8 mouse cellular contexts compared by ENCODE assay signal in genomic region chr19:5802787-5803040, GRCm38 (mm10). TPM values are rescaled to one million over a fixed set of nuclear protein-coding genes. Genes with fewer than 3 reads are reported as not detected.
A peak's percentile ranks its signal among the peaks of the same experiment; 100 is the strongest.
DNase-seq lines count a peak whose midpoint lies in the region; ATAC-seq and TF ChIP-seq lines count a peak whose summit lies in the region.

No protein-coding gene starts in this region.

- peaks cover 12% of the 10 kb centered on the region for H3K36me3 ChIP-seq in liver, adult 2 months (ENCODE audit: control insufficient read depth, insufficient read depth, low read length)
- H3K36me3 ChIP-seq in embryonic facial prominence, embryonic 13.5 days = peaks cover 9% of the 10 kb centered on the region
- no peaks in the 10 kb centered on the region for H3K36me3 ChIP-seq in intestine, embryonic 16.5 days (ENCODE audit: control insufficient read depth, insufficient read depth, low read length)
- H3K36me3 ChIP-seq in neural tube, embryonic 13.5 days = peaks cover 10% of the 10 kb centered on the region

- H3K4me1 ChIP-seq in liver, adult 2 months (ENCODE audit: control insufficient read depth, insufficient read depth, low read length) = peaks cover 8% of the 10 kb centered on the region
- H3K4me1 ChIP-seq in embryonic facial prominence, embryonic 13.5 days = peaks cover 34% of the 10 kb centered on the region
- peaks cover 34% of the 10 kb centered on the region for H3K4me1 ChIP-seq in intestine, embryonic 16.5 days (ENCODE audit: control insufficient read depth, insufficient read depth, low read length)
- H3K4me1 ChIP-seq in neural tube, embryonic 13.5 days (replicated peaks) = peaks cover 44% of the 10 kb centered on the region

- H3K27ac ChIP-seq in liver, adult 2 months (replicated peaks; ENCODE audit: insufficient read depth, low read depth, low read length) = peak overlapping the region; percentile 98
- peak overlapping the region; percentile 100 for H3K27ac ChIP-seq in embryonic facial prominence, embryonic 13.5 days
- H3K27ac ChIP-seq in intestine, embryonic 16.5 days (ENCODE audit: low read length) = peak overlapping the region; percentile 100
- H3K27ac ChIP-seq in neural tube, embryonic 13.5 days (replicated peaks) = peak overlapping the region; percentile 100

- TF ChIP-seq POLR2A in liver, adult 2 months (IDR thresholded peaks at IDR 0.05; ENCODE audit: extremely low read depth, insufficient read depth, low read length) = no peak

- H3K27me3 ChIP-seq in liver, adult 2 months (ENCODE audit: control insufficient read depth, insufficient read depth, low read length) = no peaks in the 10 kb centered on the region
- no peaks in the 10 kb centered on the region for H3K27me3 ChIP-seq in embryonic facial prominence, embryonic 13.5 days
- H3K27me3 ChIP-seq in intestine, embryonic 16.5 days (replicated peaks; ENCODE audit: control insufficient read depth, insufficient read depth, low read length) = no peaks in the 10 kb centered on the region
- H3K27me3 ChIP-seq in neural tube, embryonic 13.5 days = no peaks in the 10 kb centered on the region

- peak overlapping the region; percentile 95 for H3K4me2 ChIP-seq in embryonic facial prominence, embryonic 13.5 days
- peak overlapping the region; percentile 97 for H3K4me2 ChIP-seq in intestine, embryonic 16.5 days (ENCODE audit: low read depth, low read length)
- peak overlapping the region; percentile 100 for H3K4me2 ChIP-seq in neural tube, embryonic 13.5 days

- 0% methylated on average over 4 of the region's 4 CpGs for WGBS in liver, adult 2 months
- WGBS in embryonic facial prominence, embryonic 13.5 days = under 1% methylated on average over 4 of the region's 4 CpGs
- under 1% methylated on average over 4 of the region's 4 CpGs for WGBS in intestine, embryonic 16.5 days
- 0% methylated on average over 4 of the region's 4 CpGs for WGBS in neural tube, embryonic 13.5 days

- peak overlapping the region; percentile 85 for H3K9ac ChIP-seq in liver, adult 2 months (ENCODE audit: low read depth, low read length)
- H3K9ac ChIP-seq in embryonic facial prominence, embryonic 13.5 days = peak overlapping the region; percentile 99
- H3K9ac ChIP-seq in intestine, embryonic 16.5 days (ENCODE audit: low read depth, low read length) = peak overlapping the region; percentile 95
- peak overlapping the region; percentile 99 for H3K9ac ChIP-seq in neural tube, embryonic 13.5 days

- ATAC-seq in embryonic facial prominence, embryonic 13.5 days (ENCODE audit: insufficient number of reproducible peaks, insufficient read depth, low FRiP score, low TSS enrichment, low read depth) = no peak
- ATAC-seq in intestine, embryonic 16.5 days = no peak
- no peak for ATAC-seq in neural tube, embryonic 13.5 days (ENCODE audit: low read depth)

- H3K79me2 ChIP-seq in liver, adult 2 months (ENCODE audit: control insufficient read depth, insufficient read depth, low read length) = peaks cover 8% of the 10 kb centered on the region; the same call in 1 of the 2 replicates

- no peaks in the 10 kb centered on the region for H3K9me3 ChIP-seq in embryonic facial prominence, embryonic 13.5 days
- H3K9me3 ChIP-seq in intestine, embryonic 16.5 days (ENCODE audit: control insufficient read depth, low read length) = no peaks in the 10 kb centered on the region
- no peaks in the 10 kb centered on the region for H3K9me3 ChIP-seq in neural tube, embryonic 13.5 days

- peak overlapping the region; percentile 71 for H3K4me3 ChIP-seq in liver, adult 2 months (ENCODE audit: insufficient read depth, low read depth, low read length)
- H3K4me3 ChIP-seq in embryonic facial prominence, embryonic 13.5 days = peak overlapping the region; percentile 91
- peak overlapping the region; percentile 62 for H3K4me3 ChIP-seq in intestine, embryonic 16.5 days (ENCODE audit: low read length)
- H3K4me3 ChIP-seq in neural tube, embryonic 13.5 days = peak overlapping the region; percentile 82

- no peak for DNase-seq in liver, adult 2 months (ENCODE audit: extremely low read depth, low read depth, low spot score)
- no peak for DNase-seq in liver
- DNase-seq in cerebellum, postnatal 4 days (ENCODE audit: low spot score in 2 of 2) = no peak
- DNase-seq in urinary bladder, postnatal 36 days (ENCODE audit: low spot score in 2 of 2) = no peak
- no peak for DNase-seq in left cerebral cortex, adult 9 months (ENCODE audit: low spot score in 2 of 2)

- no peak for TF ChIP-seq CTCF in liver, adult 2 months (IDR thresholded peaks at IDR 0.05; ENCODE audit: low read depth, low read length)

RNA-seq across cellular contexts. Expression of gene Scyl1, which starts 31.5 kb away (rescaled TPM):
- total RNA-seq in liver, adult 2 months (2014; rRNA removed) = 28.9 and 35.9 TPM in 2 replicates
- 40.9 and 46.6 TPM in 2 replicates for polyA plus RNA-seq in liver, adult 2 months (2012; rRNA removed)
- 73.0 and 75.3 TPM in 2 replicates for polyA plus RNA-seq in embryonic facial prominence, embryonic 13.5 days (2015; fragmentation: Nextera tagmentation; extraction: Ambion mirVana)
- 58.9 and 64.3 TPM in 2 replicates for polyA plus RNA-seq in intestine, embryonic 16.5 days (2015; fragmentation: Nextera tagmentation; extraction: Ambion mirVana)
- 66.7 and 69.8 TPM in 2 replicates for polyA plus RNA-seq in neural tube, embryonic 13.5 days (2015; fragmentation: Nextera tagmentation; extraction: Ambion mirVana)
